Mouse (Mus musculus) thymus, adult 2 months (tissue): ENCODE data around the gene Babam2.

Experiments
- CTCF ChIP-seq: fragments of 200-500 bp; IDR thresholded peaks from 2 replicates; pipeline ENCODE4 v1.5.1; 2012; ENCODE audit warnings: mild to moderate bottlenecking, control low read depth, low read length, moderate library complexity, borderline replicate concordance; ENCODE audit not compliant: control insufficient read depth, poor library complexity, insufficient read depth; ENCODE audit errors: extremely low read depth
- POLR2A ChIP-seq: fragments of 200-500 bp; IDR thresholded peaks from 2 replicates; pipeline ENCODE4 v1.6.1; 2012; ENCODE audit warnings: mild to moderate bottlenecking, low read length, control low read depth, moderate library complexity; ENCODE audit not compliant: control insufficient read depth, poor library complexity, insufficient read depth; ENCODE audit errors: extremely low read depth

DNA sequence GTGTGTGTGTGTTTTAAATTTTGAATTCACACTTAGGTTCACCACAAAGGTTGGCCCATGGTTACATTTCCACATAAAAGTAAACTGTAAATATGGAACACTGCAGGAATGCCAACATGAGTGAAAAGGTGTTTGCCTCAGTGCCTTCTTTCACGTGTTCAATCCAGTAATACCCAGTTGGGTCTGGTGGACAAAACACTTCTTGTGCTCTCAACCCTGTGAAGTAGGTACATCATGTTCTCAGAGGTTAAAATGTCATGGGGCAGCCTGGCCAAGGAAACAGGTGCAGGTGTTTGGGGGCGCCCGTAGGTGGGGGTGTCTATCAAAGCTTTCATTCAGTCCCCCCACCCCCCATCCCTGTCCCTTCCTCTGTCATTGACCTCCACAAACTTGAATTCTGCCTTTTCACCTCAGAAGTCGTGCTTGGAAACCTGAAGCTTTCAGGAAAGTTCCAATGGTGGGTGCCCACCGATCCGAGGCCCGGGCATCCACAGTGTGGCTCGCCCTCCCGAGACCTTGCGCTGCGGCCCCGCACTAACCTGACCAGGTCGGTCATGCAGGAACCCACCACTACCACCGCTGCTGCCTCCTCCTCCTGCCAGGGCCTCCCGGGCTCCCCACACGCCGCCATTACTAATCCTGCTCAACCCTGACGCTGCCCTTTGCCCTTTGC, 377 bp upstream of the Babam2 start, which contains the start of gene Rbks:
- TF ChIP-seq POLR2A (no peak), CTCF (no peak)
